Mouse (Mus musculus) lung, postnatal 0 days (tissue): ENCODE results near the gene Gata2.

Experiments used
- CTCF ChIP-seq: IDR thresholded peaks from 2 replicates; pipeline ENCODE4 v1.5.1; 2016; ENCODE audit warnings: antibody characterized with exemption, mild to moderate bottlenecking
- EP300 ChIP-seq: IDR thresholded peaks from 2 replicates; pipeline ENCODE4 v1.6.1; 2016; ENCODE audit warnings: antibody characterized with exemption, mild to moderate bottlenecking, control low read depth

GRCm38 (mm10) chr6:88205937-88206336 is 12.2 kb downstream of the Gata2 start:
- peak; percentile 30 for TF ChIP-seq CTCF
- no peak for TF ChIP-seq EP300
